Mouse (Mus musculus): ENCODE measurements around the gene Cst3. TPM values are rescaled to one million over a fixed set of nuclear protein-coding genes. Genes with fewer than 3 reads are reported as not detected.

The Cst3 gene
- polyA plus RNA-seq (2015; fragmentation: Nextera tagmentation; extraction: Ambion mirVana), result 672 and 703 TPM in 2 replicates

DNA sequence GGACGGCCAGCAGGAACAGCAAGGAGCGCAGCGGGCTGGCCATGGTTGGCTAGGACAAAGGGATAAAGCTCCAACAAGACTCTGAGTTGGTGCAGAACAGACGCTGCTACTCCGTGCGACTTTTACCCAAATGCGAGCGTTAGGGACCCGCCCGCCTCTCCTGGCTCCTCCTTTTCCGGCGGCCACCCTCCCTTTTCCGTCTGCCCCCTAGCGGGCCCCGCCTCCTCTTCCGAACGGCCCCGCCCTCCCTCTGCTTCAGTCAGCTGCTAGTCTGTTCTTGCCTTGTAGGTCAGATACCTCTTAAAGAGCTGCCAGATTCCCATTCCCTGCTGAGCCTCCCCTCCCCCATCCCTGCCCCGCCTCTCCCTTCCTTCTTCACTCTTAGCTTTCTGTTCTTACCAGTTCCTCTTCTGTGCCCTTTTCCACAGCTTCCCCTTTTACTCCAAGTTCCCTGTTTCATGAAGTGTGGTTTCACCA lies at the start of gene Cst3:
Cst3 (minus strand) TSS at position 358 of the 477 bp plus-strand sequence.
- Histone ChIP-seq H3K9ac (peak within 1 kb of the TSS; percentile 80), H3K27me3 (no peaks in the 10 kb centered on the region), H3K4me2 (peak within 1 kb of the TSS; percentile 92), H3K4me3 (peak within 1 kb of the TSS; percentile 81), H3K36me3 (peaks cover 15% of the 10 kb centered on the region), H3K27ac (replicated peaks) (peak within 1 kb of the TSS; percentile 87), H3K9me3 (no peaks in the 10 kb centered on the region), H3K4me1 (replicated peaks) (peaks cover 30% of the 10 kb centered on the region)
- 1% methylated on average over 18 of the region's 19 CpGs for WGBS
- peak; percentile 96 for ATAC-seq (ENCODE audit: low FRiP score, low read depth)

DNA sequence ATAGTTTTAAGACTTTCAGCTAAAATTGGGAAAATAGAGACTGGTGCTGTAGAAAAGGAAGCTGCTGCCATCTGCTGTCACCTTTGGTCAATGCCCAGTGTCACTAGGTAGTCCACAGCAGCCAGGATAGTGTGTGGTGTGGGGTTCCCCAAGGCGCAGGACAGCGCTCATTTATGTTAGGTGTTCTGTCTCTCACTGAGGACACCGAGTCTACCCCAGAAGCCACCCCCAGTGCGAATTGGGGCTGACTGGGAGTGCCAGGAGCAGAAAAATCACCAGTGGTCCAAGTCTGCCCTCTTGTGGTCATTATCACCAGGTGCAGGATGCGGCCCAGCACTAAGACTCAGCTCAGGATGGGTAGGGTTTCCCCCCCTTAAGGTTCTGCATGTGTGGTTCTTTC lies 26.8 kb upstream of the Cst3 start:
- no peak overlapping the region for H3K27ac ChIP-seq (replicated peaks)
- ATAC-seq (ENCODE audit: low FRiP score, low read depth), result peak; percentile 86; the same call in 1 of the 2 replicates
- no peak overlapping the region for H3K4me3 ChIP-seq
- no peak overlapping the region for H3K9ac ChIP-seq
- no peaks in the 10 kb centered on the region for H3K9me3 ChIP-seq
- H3K4me2 ChIP-seq, result peak overlapping the region; percentile 32; the same call in 1 of the 2 replicates
- WGBS, result 10% methylated on average over 5 of the region's 5 CpGs
- H3K27me3 ChIP-seq, result no peaks in the 10 kb centered on the region
- no peaks in the 10 kb centered on the region for H3K4me1 ChIP-seq (replicated peaks)
- no peaks in the 10 kb centered on the region for H3K36me3 ChIP-seq

DNA sequence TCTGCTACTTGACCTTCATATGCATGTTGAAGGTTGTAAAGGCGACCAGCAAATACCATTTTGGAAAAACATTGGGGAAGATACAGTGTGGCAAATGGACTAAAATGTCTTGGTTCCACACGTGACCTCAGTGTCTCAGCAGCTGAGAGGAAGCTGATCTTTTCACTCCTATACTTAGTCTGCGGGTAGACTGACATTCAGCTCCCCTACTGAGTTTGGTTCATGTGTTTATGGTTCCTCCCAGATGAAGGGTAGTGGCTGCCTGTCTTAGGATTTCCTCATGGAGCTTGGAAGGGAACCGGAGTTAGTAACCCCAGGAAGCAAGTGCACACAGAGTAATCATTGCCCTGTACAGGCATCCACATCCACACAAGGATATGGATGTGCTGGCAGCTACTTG lies 24.8 kb upstream of the Cst3 start:
- no peaks in the 10 kb centered on the region for H3K27me3 ChIP-seq
- H3K36me3 ChIP-seq, result no peaks in the 10 kb centered on the region
- no peak overlapping the region for H3K27ac ChIP-seq (replicated peaks)
- H3K9ac ChIP-seq, result no peak overlapping the region
- no peak overlapping the region for H3K4me2 ChIP-seq
- 66% methylated on average over 4 of the region's 4 CpGs for WGBS
- no peak for ATAC-seq (ENCODE audit: low FRiP score, low read depth)
- no peaks in the 10 kb centered on the region for H3K9me3 ChIP-seq
- no peaks in the 10 kb centered on the region for H3K4me1 ChIP-seq (replicated peaks)
- no peak overlapping the region for H3K4me3 ChIP-seq

DNA sequence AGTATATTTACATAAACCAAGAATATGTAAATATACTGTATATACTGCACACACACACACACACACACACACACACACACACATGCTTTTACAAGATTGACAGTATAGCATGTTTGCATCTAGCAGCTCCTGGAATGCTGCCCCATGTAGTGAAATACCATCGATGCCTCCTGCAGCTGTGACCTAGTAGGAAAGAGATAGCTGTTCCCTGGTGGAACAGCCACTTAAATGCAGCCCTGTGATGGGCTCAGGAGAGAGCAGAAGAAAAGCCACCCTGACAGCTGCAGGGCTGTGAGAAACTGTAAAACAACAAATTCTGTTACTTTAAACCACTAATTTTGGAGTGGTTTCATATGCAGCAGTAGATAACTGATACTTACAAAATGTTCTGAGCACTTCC lies 20.7 kb upstream of the Cst3 start:
- no peak overlapping the region for H3K27ac ChIP-seq (replicated peaks)
- no peak overlapping the region for H3K9ac ChIP-seq
- H3K27me3 ChIP-seq, result no peaks in the 10 kb centered on the region
- H3K4me2 ChIP-seq, result no peak overlapping the region
- ATAC-seq (ENCODE audit: low FRiP score, low read depth), result no peak
- WGBS, result 78% methylated on average over 1 of the region's 1 CpGs
- H3K9me3 ChIP-seq, result no peaks in the 10 kb centered on the region
- H3K4me3 ChIP-seq, result no peak overlapping the region
- H3K4me1 ChIP-seq (replicated peaks), result no peaks in the 10 kb centered on the region
- H3K36me3 ChIP-seq, result no peaks in the 10 kb centered on the region

DNA sequence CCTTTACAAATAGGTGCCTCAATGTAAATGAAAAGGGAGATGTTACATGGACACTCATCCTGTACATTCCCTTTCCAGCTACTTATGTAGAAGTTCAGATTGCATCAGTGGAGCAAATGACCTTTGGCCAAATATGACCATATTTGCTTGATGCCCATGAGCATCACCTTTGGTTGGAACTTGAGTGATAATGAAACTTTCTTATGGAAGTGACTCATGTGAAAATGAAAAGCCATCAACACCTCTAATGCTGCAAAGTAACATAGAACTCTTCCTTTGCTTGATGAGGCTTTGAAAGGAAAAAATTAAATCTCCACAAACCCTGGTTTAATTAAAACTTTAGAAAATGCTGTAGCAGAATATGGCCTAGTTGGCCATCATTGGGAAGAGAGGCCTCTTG lies 17.6 kb upstream of the Cst3 start:
- H3K9ac ChIP-seq, result no peak overlapping the region
- no peaks in the 10 kb centered on the region for H3K27me3 ChIP-seq
- 0 out of 2 replicates have a peak, but pooled peaks cover 3% of the 10 kb centered on the region for H3K4me1 ChIP-seq (replicated peaks)
- no peak for ATAC-seq (ENCODE audit: low FRiP score, low read depth)
- H3K36me3 ChIP-seq, result no peaks in the 10 kb centered on the region
- no peak overlapping the region for H3K27ac ChIP-seq (replicated peaks)
- H3K4me2 ChIP-seq, result no peak overlapping the region
- H3K4me3 ChIP-seq, result no peak overlapping the region
- H3K9me3 ChIP-seq, result no peaks in the 10 kb centered on the region

DNA sequence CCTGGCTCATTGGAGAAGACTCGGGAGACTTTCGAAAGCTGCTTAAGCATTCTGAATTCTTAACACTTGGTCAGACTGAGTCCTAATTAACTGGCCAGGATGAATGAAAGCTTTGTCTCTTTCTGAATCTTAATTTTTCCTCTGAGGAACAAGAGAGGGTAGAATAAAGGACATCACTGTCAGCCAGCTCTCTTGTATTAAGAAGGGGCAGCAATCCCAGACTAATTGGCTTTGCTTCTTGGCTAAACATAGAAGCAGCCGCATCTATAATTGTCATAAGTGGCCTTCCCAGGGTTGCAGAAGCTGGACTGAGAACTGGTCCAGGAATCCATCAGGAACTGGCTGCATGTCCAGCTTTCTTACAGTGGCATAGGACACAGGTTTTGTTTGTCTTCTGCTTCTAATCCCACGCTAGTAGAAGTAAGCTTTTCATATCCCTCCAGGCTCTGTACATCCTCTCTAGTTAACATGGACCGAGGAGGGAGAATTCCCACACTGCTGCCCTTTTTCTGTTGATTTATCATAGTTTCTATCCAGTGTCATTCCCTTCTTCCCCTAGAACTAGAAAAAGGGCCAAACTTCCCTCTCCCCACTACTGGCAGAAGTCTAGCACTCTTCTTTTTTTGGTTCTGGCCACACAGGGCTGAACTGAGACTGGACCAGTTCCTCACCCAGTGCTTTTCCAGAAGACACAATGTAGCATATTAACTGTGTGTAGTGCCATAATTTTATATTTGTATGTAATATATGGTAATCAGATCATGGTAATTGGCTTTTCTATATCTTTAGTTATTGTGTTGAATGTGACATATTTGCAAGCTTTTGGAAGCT lies 14.7 kb upstream of the Cst3 start:
- ATAC-seq (ENCODE audit: low FRiP score, low read depth), result peak; percentile 93
- no peaks in the 10 kb centered on the region for H3K36me3 ChIP-seq
- WGBS, result 24% methylated on average over 5 of the region's 5 CpGs
- no peaks in the 10 kb centered on the region for H3K27me3 ChIP-seq
- H3K9me3 ChIP-seq, result no peaks in the 10 kb centered on the region
- H3K4me2 ChIP-seq, result no peak overlapping the region
- H3K4me1 ChIP-seq (replicated peaks), result 0 out of 2 replicates have a peak, but pooled peaks cover 3% of the 10 kb centered on the region
- H3K4me3 ChIP-seq, result no peak overlapping the region
- no peak overlapping the region for H3K9ac ChIP-seq
- H3K27ac ChIP-seq (replicated peaks), result peak overlapping the region; percentile 57

GRCm38 (mm10) chr2:148889331-148890010 lies 14.0 kb upstream of the Cst3 start:
- Histone ChIP-seq H3K4me1 (replicated peaks) (0 out of 2 replicates have a peak, but pooled peaks cover 3% of the 10 kb centered on the region), H3K27me3 (no peaks in the 10 kb centered on the region), H3K27ac (replicated peaks) (peak overlapping the region; percentile 57), H3K4me2 (no peak overlapping the region), H3K9me3 (no peaks in the 10 kb centered on the region), H3K9ac (no peak overlapping the region), H3K36me3 (no peaks in the 10 kb centered on the region), H3K4me3 (no peak overlapping the region)
- WGBS, result 47% methylated on average over 3 of the region's 3 CpGs
- ATAC-seq (ENCODE audit: low FRiP score, low read depth), result peak; percentile 66

DNA sequence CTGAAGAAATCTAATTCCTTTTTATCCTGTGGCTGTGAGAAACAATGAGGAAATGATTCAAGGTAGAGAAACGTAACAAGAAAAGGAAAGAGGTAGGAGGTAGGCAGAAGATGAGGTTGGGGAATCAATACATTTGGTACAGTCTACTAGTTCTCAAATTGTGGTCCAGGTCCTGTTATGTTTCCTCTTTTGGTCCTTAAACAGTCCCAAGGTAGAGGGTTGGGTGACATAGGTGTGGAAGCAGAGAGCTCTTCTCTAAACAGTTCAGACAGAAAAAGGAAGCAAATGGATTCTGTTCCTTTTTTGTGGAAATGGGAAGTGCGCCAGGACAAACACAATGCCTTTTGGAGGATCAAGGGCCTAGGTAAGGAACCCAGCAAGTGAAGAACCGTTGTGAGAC lies 13.4 kb upstream of the Cst3 start:
- no peak for ATAC-seq (ENCODE audit: low FRiP score, low read depth)
- no peaks in the 10 kb centered on the region for H3K27me3 ChIP-seq
- H3K9ac ChIP-seq, result no peak overlapping the region
- H3K36me3 ChIP-seq, result no peaks in the 10 kb centered on the region
- no peak overlapping the region for H3K4me2 ChIP-seq
- H3K4me3 ChIP-seq, result no peak overlapping the region
- no peaks in the 10 kb centered on the region for H3K9me3 ChIP-seq
- 77% methylated on average over 3 of the region's 3 CpGs for WGBS
- H3K27ac ChIP-seq (replicated peaks), result peak overlapping the region; percentile 57
- H3K4me1 ChIP-seq (replicated peaks), result 0 out of 2 replicates have a peak, but pooled peaks cover 3% of the 10 kb centered on the region

DNA sequence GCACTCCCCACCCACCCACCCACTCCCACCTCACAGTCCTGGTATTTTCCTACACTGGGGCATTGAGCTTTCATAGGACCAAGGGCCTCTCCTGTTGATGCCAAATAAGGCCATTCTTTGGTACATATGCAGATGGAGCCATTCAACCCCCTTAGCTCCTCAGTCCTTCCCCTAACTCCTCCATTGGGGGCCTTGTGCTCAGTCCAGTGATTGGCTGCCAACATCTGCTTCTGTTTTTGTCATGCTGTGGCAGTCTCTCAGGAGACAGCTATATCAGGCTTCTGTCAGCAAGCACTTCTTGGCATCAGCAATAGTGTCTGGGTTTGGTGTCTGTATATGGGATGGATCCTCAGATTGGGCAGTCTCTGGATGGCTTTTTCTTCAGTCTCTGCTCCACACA lies 9.2 kb upstream of the Cst3 start:
- no peaks in the 10 kb centered on the region for H3K27me3 ChIP-seq
- no peaks in the 10 kb centered on the region for H3K9me3 ChIP-seq
- H3K4me1 ChIP-seq (replicated peaks), result no peaks in the 10 kb centered on the region
- no peak overlapping the region for H3K9ac ChIP-seq
- H3K4me2 ChIP-seq, result no peak overlapping the region
- H3K4me3 ChIP-seq, result no peak overlapping the region
- H3K27ac ChIP-seq (replicated peaks), result no peak overlapping the region
- H3K36me3 ChIP-seq, result no peaks in the 10 kb centered on the region
- ATAC-seq (ENCODE audit: low FRiP score, low read depth), result peak; percentile 56

DNA sequence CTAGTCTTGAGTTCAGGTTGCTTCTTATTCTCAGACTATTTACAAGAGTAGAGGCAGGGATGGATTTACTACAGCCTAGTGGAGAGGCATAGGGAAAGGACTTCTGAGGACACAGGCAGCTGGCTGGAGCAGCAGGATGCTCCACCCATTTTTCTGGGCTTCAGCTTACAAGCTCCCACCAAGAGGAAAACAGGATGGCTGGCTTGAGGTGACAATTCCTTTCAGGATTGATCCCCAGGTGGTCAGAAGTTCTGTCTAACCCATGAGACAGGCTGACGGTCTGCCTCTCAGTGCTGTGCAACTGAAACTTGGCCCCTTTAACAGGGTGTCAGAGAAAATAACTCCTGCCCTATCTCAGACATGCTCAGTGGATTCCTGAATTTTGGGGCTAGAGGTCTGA lies 3.7 kb upstream of the Cst3 start:
- Histone ChIP-seq H3K4me1 (replicated peaks) (peaks cover 9% of the 10 kb centered on the region), H3K9ac (no peak overlapping the region), H3K4me2 (no peak overlapping the region), H3K9me3 (no peaks in the 10 kb centered on the region), H3K4me3 (no peak overlapping the region), H3K36me3 (no peaks in the 10 kb centered on the region), H3K27me3 (no peaks in the 10 kb centered on the region), H3K27ac (replicated peaks) (no peak overlapping the region)
- 77% methylated on average over 1 of the region's 1 CpGs for WGBS
- no peak for ATAC-seq (ENCODE audit: low FRiP score, low read depth)

GRCm38 (mm10) chr2:148878641-148879130 lies 3.2 kb upstream of the Cst3 start:
- H3K4me1 ChIP-seq (replicated peaks), result peaks cover 14% of the 10 kb centered on the region
- WGBS, result 21% methylated on average over 2 of the region's 2 CpGs
- ATAC-seq (ENCODE audit: low FRiP score, low read depth), result no peak
- H3K27ac ChIP-seq (replicated peaks), result no peak overlapping the region
- no peaks in the 10 kb centered on the region for H3K36me3 ChIP-seq
- no peak overlapping the region for H3K4me3 ChIP-seq
- H3K9me3 ChIP-seq, result no peaks in the 10 kb centered on the region
- no peak overlapping the region for H3K9ac ChIP-seq
- H3K4me2 ChIP-seq, result no peak overlapping the region
- no peaks in the 10 kb centered on the region for H3K27me3 ChIP-seq
